Mouse (Mus musculus) myocyte (in vitro differentiated cells): ENCODE measurements around the gene Drd4.

Experiments used
- E2F4 ChIP-seq: IDR thresholded peaks from one replicate; pipeline ENCODE4 v1.6.1; 2011; ENCODE audit warnings: mild to moderate bottlenecking, control low read depth, moderate library complexity; ENCODE audit not compliant: insufficient read depth
- MAX ChIP-seq: IDR thresholded peaks from one replicate; pipeline ENCODE4 v1.6.1; 2011; ENCODE audit warnings: low read depth, mild to moderate bottlenecking, control low read depth
- MYOD1 ChIP-seq, 3 experiments: IDR thresholded peaks; one replicate each; pipeline ENCODE4 v1.6.1; 2011; ENCODE audit warnings: control low read depth in 2 of 3, low read depth in 2 of 3, mild to moderate bottlenecking in 2 of 3, moderate library complexity in 1 of 3; ENCODE audit not compliant: insufficient read length in 2 of 3, control insufficient read depth in 1 of 3
- MYOG ChIP-seq, 3 experiments: IDR thresholded peaks; one replicate each; pipeline ENCODE4 v1.6.1; 2011; ENCODE audit warnings: control low read depth in 2 of 3, low read depth in 2 of 3, mild to moderate bottlenecking in 2 of 3; ENCODE audit not compliant: insufficient read length in 2 of 3, control insufficient read depth in 1 of 3, insufficient read depth in 1 of 3
- POLR2A ChIP-seq: IDR thresholded peaks from one replicate; pipeline ENCODE4 v1.6.1; 2011; ENCODE audit warnings: low read depth, mild to moderate bottlenecking, control low read depth, moderate library complexity; ENCODE audit not compliant: insufficient read length
- USF1 ChIP-seq: IDR thresholded peaks from one replicate; pipeline ENCODE4 v1.6.1; 2011; ENCODE audit warnings: low read depth, mild to moderate bottlenecking, control low read depth, moderate library complexity

DNA sequence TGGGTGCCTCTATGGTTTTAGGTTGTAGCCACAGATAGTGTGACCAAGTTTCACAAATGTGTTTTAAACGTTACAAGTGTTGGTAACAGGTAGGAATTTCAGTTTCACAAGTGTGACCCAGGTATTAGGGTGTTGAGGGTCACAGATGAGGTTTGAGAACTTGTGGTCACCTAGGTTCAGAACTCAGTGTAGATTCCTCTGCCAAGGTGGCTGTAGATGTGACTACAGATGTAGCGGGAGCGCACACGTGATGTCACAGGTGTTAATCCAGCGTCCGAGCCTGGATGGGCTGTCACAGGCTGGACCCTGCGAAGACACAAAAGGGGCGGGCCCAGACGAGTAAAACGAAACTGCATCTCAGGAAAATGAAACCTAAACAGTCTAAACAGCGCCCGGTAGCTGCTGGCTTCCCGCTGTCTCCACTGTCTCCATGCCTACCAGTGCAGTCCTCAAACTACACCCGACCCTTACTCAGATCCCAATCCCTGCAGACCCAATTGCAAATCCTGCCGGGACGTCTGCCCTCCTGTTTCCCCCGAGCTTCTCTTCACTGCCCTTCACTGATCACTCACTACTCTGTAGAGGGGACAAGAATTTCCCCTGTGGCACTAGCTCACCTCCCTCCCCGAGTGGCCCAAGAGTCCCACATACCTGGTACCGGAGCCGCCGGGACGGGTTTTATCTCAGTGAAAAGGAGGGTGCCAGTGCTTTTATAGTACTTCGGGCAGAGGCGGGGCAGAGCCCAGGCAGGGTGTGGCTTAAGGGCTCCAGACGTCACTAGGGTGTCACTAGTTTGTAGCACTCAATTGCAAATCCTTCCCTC, 25.9 kb upstream of the Drd4 start, which contains the start of gene Irf7:
- TF ChIP-seq MAX (no peak), POLR2A (no peak), MYOG (IDR thresholded peaks at IDR 0.05; ENCODE audit: control insufficient read depth in 1 of 3, insufficient read depth in 1 of 3, insufficient read length in 2 of 3, low read depth in 2 of 3) (no peak), E2F4 (no peak), MYOD1 (IDR thresholded peaks at IDR 0.05; ENCODE audit: control insufficient read depth in 1 of 3, insufficient read length in 2 of 3, low read depth in 2 of 3) (no peak), USF1 (no peak)
